Comparison of ENCODE assay signal across 12 mouse cellular contexts in the genomic region with DNA sequence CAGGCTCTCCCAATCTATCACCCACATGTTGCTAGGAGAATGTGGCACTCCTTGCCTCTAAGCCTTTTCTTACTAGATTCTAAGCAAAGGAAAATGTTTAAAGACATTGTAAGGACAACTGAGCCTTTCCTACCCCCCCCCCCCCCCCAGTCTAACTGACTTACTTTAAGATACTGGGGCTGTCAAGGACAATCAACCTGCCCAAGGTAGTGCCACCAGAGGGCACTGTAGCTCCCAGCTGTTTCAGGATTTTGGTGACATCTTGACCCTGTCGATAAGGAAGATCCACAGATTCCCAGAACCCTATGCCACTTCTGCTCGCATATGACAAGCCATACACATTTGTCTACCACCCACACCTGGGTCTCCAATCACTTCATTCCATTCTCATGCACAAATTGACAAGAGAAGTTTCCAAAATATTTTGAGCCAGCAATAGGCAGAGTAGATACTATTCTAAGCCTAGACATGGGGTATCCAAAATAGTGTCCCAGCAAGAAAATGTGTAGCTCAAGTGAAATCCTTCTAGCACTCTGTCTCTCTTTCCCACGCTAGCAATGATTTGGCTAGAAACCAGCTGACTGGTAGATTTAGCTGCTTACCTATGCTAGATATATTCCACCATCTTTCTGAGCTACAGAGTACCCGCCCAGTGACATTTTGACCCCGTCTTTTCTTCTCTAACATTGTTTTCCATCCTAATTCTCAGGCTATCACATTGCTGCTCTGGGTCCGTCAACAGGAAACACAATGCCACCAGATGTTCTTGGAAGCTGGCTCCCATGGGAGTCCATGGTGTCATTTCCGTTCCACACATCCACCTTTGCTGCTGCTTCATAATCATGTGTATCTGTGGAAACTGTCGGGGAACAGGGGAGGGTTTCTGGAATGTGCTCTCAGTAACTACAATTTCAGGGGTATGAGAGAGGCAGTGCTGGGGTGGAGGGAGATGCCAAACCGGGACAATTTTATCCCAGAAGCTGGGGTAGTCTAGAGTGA.
DNase-seq lines count a peak whose midpoint lies in the region; ATAC-seq and TF ChIP-seq lines count a peak whose summit lies in the region.
"Had no signal": no experiment of that assay in that cellular context is flagged by ENCODE, and none has a peak within 500 bp of the region (broad histone marks: within the 10 kb centered on the region; RNA-seq: fewer than 3 reads in every experiment).

No protein-coding gene starts in this region.

- H3K4me1 ChIP-seq in liver, embryonic 14.5 days (replicated peaks; ENCODE audit: control insufficient read depth in 2 of 2, insufficient read depth in 2 of 2, low read length in 1 of 2): no peaks in the 10 kb centered on the region
- no peaks in the 10 kb centered on the region for H3K4me1 ChIP-seq in liver, embryonic 11.5 days (replicated peaks; ENCODE audit: control insufficient read depth, insufficient read depth, low read length)
- H3K4me1 ChIP-seq: embryonic facial prominence, embryonic 12.5 days; heart, embryonic 15.5 days; limb, embryonic 12.5 days had no signal

- ATAC-seq in liver, embryonic 14.5 days (ENCODE audit: insufficient read depth): no peak
- ATAC-seq in liver, embryonic 11.5 days (replicated peaks; ENCODE audit: low FRiP score): no peak

- H3K9me3 ChIP-seq in liver, embryonic 14.5 days (ENCODE audit: control insufficient read depth, low read length): no peaks in the 10 kb centered on the region
- H3K9me3 ChIP-seq in liver, embryonic 11.5 days (ENCODE audit: control insufficient read depth, low read length): no peaks in the 10 kb centered on the region
- H3K9me3 ChIP-seq: embryonic facial prominence, embryonic 12.5 days; heart, embryonic 15.5 days; limb, embryonic 12.5 days had no signal

- H3K27ac ChIP-seq in liver, embryonic 14.5 days: no peak overlapping the region
- no peak overlapping the region for H3K27ac ChIP-seq in liver, embryonic 11.5 days (ENCODE audit: low read depth, low read length)
- H3K27ac ChIP-seq: embryonic facial prominence, embryonic 12.5 days; heart, embryonic 15.5 days; limb, embryonic 12.5 days had no signal

- 46% methylated on average over 9 of the region's 9 CpGs for WGBS in liver, embryonic 14.5 days (ENCODE audit: insufficient replicate concordance)
- 71% methylated on average over 9 of the region's 9 CpGs for WGBS in liver, embryonic 11.5 days

- DNase-seq in cerebellum, adult 9-10 months: peak; percentile 51
- no peak for DNase-seq in cerebellum, postnatal 36 days
- DNase-seq in liver, embryonic 14.5 days (ENCODE audit: low read depth in 3 of 3, low spot score in 3 of 3): no peak
- no peak for DNase-seq in liver, embryonic 11.5 days (ENCODE audit: low spot score)
- peak; percentile 34 for DNase-seq in ES-CJ7 (ENCODE audit: low read depth, low spot score)
- peak; percentile 8 to 43 for DNase-seq in kidney, postnatal 25 days
- no peak for DNase-seq in layer of hippocampus, adult 9-11 months
- no peak for DNase-seq in cerebellum, postnatal 10 days

- TF ChIP-seq CTCF in liver, embryonic 14.5 days (IDR thresholded peaks at IDR 0.05; ENCODE audit: low read depth): 0 out of 2 replicates have a peak, but pooled peaks have one; percentile 18

- no peak for TF ChIP-seq EP300 in liver, embryonic 14.5 days (IDR thresholded peaks at IDR 0.05; ENCODE audit: low read depth)

- H3K9ac ChIP-seq in liver, embryonic 14.5 days (replicated peaks): no peak overlapping the region
- H3K9ac ChIP-seq in liver, embryonic 11.5 days (ENCODE audit: low read depth, low read length): no peak overlapping the region
- H3K9ac ChIP-seq: embryonic facial prominence, embryonic 12.5 days; heart, embryonic 15.5 days; limb, embryonic 12.5 days had no signal

- no peak overlapping the region for H3K4me2 ChIP-seq in liver, embryonic 14.5 days (ENCODE audit: low read depth)
- no peak overlapping the region for H3K4me2 ChIP-seq in liver, embryonic 11.5 days
- H3K4me2 ChIP-seq: embryonic facial prominence, embryonic 12.5 days; heart, embryonic 15.5 days; limb, embryonic 12.5 days; midbrain, embryonic 11.5 days had no signal

- no peak overlapping the region for H3K4me3 ChIP-seq in liver, embryonic 14.5 days (ENCODE audit: insufficient read depth in 1 of 2, low read depth in 2 of 2, low read length in 2 of 2)
- H3K4me3 ChIP-seq in liver, embryonic 11.5 days (ENCODE audit: low read depth, low read length): no peak overlapping the region
- H3K4me3 ChIP-seq: embryonic facial prominence, embryonic 12.5 days; heart, embryonic 15.5 days; limb, embryonic 12.5 days had no signal

- H3K27me3 ChIP-seq in liver, embryonic 14.5 days (ENCODE audit: control insufficient read depth, insufficient read depth, low read length): no peaks in the 10 kb centered on the region
- H3K27me3 ChIP-seq in liver, embryonic 11.5 days (replicated peaks; ENCODE audit: control insufficient read depth, insufficient read depth, low read length): no peaks in the 10 kb centered on the region
- H3K27me3 ChIP-seq: embryonic facial prominence, embryonic 12.5 days; heart, embryonic 15.5 days; limb, embryonic 12.5 days had no signal

- no peaks in the 10 kb centered on the region for H3K36me3 ChIP-seq in liver, embryonic 14.5 days (replicated peaks; ENCODE audit: control insufficient read depth, insufficient read depth, low read depth)
- no peaks in the 10 kb centered on the region for H3K36me3 ChIP-seq in liver, embryonic 11.5 days (ENCODE audit: control insufficient read depth, insufficient read depth, low read length)
- H3K36me3 ChIP-seq: embryonic facial prominence, embryonic 12.5 days; heart, embryonic 15.5 days; limb, embryonic 12.5 days had no signal

Comparison
In these comparisons a context has a peak if more than half of its experiments do, and no peak if none do; other contexts are left out.
1. DNase-seq: peak in cerebellum, adult 9-10 months (single experiment), ES-CJ7 (single experiment) and kidney, postnatal 25 days (2 of 2); none in cerebellum, postnatal 36 days (0 of 2), liver, embryonic 14.5 days (0 of 3), liver, embryonic 11.5 days (single experiment), layer of hippocampus, adult 9-11 months (single experiment) and cerebellum, postnatal 10 days (0 of 2).